Mouse (Mus musculus): ENCODE measurements at regions not wholly inside any gene's neighbourhood (a gene's known extent, or its start where the extent isn't known, plus 50 kb on each side); places are given as distances from the start of the nearest gene placed in this dataset.

DNA sequence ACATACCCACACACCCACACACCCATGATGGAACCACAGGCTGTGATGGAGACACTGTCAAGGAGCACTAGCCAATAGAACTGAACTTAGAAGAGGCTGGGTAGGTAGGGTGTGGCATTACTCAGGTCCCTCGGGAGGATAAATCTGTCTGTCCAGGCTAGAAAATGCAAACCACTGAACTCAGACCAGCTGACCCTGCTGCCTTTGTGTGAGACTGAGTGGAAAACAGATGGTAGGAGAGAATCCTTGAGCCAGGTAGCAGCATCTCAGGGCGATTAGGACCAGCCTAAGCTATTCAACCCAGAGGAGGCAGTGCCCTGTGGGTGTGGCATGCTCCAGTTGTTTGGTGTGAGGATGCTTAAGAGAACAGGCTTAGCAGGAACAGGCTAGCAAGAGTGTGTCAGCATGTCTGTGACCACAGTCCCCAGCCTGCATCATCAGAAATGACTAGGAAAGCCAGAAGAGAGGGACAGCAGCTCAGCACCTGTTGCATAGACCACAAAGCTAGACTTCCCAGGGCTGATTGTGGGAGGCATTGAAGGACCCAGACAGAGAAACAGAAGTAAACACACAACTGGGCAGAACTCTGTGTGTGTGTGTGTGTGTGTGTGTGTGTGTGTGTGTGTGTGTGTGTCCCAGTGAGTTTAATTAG lies 103.2 kb upstream of the Sesn3 start:
- TF ChIP-seq EP300 (IDR thresholded peaks at IDR 0.05; ENCODE audit: insufficient read depth, low read depth, low read length) (no peak), CTCF (IDR thresholded peaks at IDR 0.05) (no peak), POLR2A (IDR thresholded peaks at IDR 0.05; ENCODE audit: insufficient read depth, low read depth, low read length) (no peak)

Measured in heart, adult 2 months (tissue).